Mouse (Mus musculus) kidney, adult 2 months (tissue): ENCODE data around the gene Zfp599. TPM values are rescaled to one million over a fixed set of nuclear protein-coding genes. Genes with fewer than 3 reads are reported as not detected.
"Not testable (repeated sequence)": the region's sequence is repeated elsewhere in the genome, so short reads cannot be mapped to it uniquely, and the experiment has no call there.

Experiments
- DNase-seq: peaks from one replicate; pipeline ENCODE4 v3.0.0; 2021
- H3K27ac ChIP-seq: fragments of 200-500 bp; 2 replicates; pipeline ENCODE4 v1.5.1; 2012; ENCODE audit warnings: low read depth, low read length, control low read depth, inconsistent platforms; ENCODE audit not compliant: insufficient read depth
- H3K27me3 ChIP-seq: fragments of 200-500 bp; replicated peaks from 2 replicates; pipeline ENCODE4 v1.6.1; 2012; ENCODE audit warnings: mild to moderate bottlenecking, moderate library complexity, low read length, inconsistent platforms; ENCODE audit not compliant: control insufficient read depth, insufficient read depth
- H3K36me3 ChIP-seq: fragments of 200-500 bp; 2 replicates; pipeline ENCODE4 v1.6.1; 2012; ENCODE audit warnings: mild to moderate bottlenecking, moderate library complexity, low read length, inconsistent platforms; ENCODE audit not compliant: control insufficient read depth, insufficient read depth
- H3K4me1 ChIP-seq: fragments of 200-500 bp; 2 replicates; pipeline ENCODE4 v1.6.1; 2011; ENCODE audit warnings: low read length; ENCODE audit not compliant: control insufficient read depth, insufficient read depth
- H3K4me3 ChIP-seq: fragments of 200-500 bp; 2 replicates; pipeline ENCODE4 v1.5.1; 2011; ENCODE audit warnings: mild to moderate bottlenecking, low read depth, low read length, control low read depth; ENCODE audit not compliant: insufficient read depth
- CTCF ChIP-seq: fragments of 200-500 bp; conservative IDR thresholded peaks from 2 replicates; pipeline ENCODE4 v1.5.1; 2011; ENCODE audit warnings: low read depth, mild to moderate bottlenecking, control low read depth, low read length, moderate library complexity, mixed read lengths; ENCODE audit not compliant: insufficient read depth, insufficient read length
- POLR2A ChIP-seq: fragments of 200-500 bp; IDR thresholded peaks from one replicate; pipeline ENCODE4 v1.6.1; 2011; ENCODE audit warnings: low read depth, low read length, control low read depth
- WGBS: fragments of 180-500 bp; shearing (Covaris S2); methylation state at CpG from one replicate; pipeline ENCODE4 v1.1.7; 2018; 5-methylcytosine and 5-hydroxymethylcytosine counted together
- polyA plus RNA-seq: library from polyadenylated mRNA; depleted of rRNA; stranded (reverse); fragments of >200 nt; gene quantifications from 2 replicates; pipeline ENCODE4 v1.2.3, GENCODE M21; 2012; rRNA removed

The Zfp599 gene
- 0.07 and 0.09 TPM in 2 replicates for polyA plus RNA-seq

- 1% methylated on average over 35 of the region's 35 CpGs for WGBS
- peak; percentile 74 for DNase-seq
- no peak for TF ChIP-seq POLR2A
- TF ChIP-seq CTCF, result no peak
- no peaks in the 10 kb centered on the region for H3K36me3 ChIP-seq
- no peak within 1 kb of the TSS for H3K27ac ChIP-seq
- H3K4me3 ChIP-seq, result peak within 1 kb of the TSS; percentile 60
- 0 out of 2 replicates have a peak, but pooled peaks cover 3% of the 10 kb centered on the region for H3K4me1 ChIP-seq
- no peaks in the 10 kb centered on the region for H3K27me3 ChIP-seq
These were observed at the start of gene Zfp599 for GRCm38 (mm10) chr9:22259184-22260091. Zfp599 (minus strand) TSS chr9:22259895.

- H3K27me3 ChIP-seq, H3K36me3 ChIP-seq, DNase-seq: not testable (repeated sequence)
- peak overlapping the region; percentile 99 for H3K4me3 ChIP-seq
- H3K4me1 ChIP-seq, result peaks cover 24% of the 10 kb centered on the region; the same call in 1 of the 2 replicates
- H3K27ac ChIP-seq, result peak overlapping the region; percentile 90
- WGBS, result 8% methylated on average over 9 of the region's 9 CpGs
These were observed 48.2 kb upstream of the Zfp599 start for GRCm38 (mm10) chr9:22307920-22308262.

- H3K36me3 ChIP-seq, result peaks cover 2% of the 10 kb centered on the region
- peak; percentile 35 for TF ChIP-seq POLR2A
- no peak for TF ChIP-seq CTCF
- no peaks in the 10 kb centered on the region for H3K27me3 ChIP-seq
- peak within 1 kb of the TSS; percentile 96 for H3K27ac ChIP-seq
- H3K4me1 ChIP-seq, result peaks cover 22% of the 10 kb centered on the region; the same call in 1 of the 2 replicates
- DNase-seq, result peak; percentile 98
- peak within 1 kb of the TSS; percentile 99 for H3K4me3 ChIP-seq
- under 1% methylated on average over 56 of the region's 56 CpGs for WGBS
These were observed 47.6 kb upstream of the Zfp599 start, which contains the start of gene Zfp810 for GRCm38 (mm10) chr9:22307156-22307919. Zfp810 (minus strand) TSS chr9:22307648.

DNA sequence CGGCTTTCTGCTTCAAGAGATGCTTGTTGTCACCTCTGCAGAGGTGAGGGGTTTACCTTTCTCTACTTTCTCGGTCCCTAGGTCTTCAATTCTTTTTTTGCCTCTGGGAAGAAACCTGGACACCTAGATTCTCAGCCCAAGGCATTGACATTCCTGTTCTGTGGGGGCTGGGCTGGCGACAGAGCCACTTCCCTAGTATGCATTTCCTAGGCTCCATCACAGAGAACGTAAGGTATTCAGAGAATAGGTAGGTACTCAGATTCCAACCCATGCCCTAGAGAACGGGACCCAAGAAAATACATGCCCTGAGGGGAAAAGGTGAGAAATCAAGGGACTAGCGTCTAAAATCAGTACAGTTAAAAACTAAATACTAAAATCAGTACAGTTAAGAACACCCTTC is 47.0 kb upstream of the Zfp599 start:
- Histone ChIP-seq H3K27me3 (no peaks in the 10 kb centered on the region), H3K27ac (peak overlapping the region; percentile 96), H3K4me1 (peaks cover 22% of the 10 kb centered on the region; the same call in 1 of the 2 replicates), H3K36me3 (peaks cover 2% of the 10 kb centered on the region), H3K4me3 (peak overlapping the region; percentile 99)
- no peak for DNase-seq
- 16% methylated on average over 6 of the region's 6 CpGs for WGBS
- TF ChIP-seq POLR2A (no peak), CTCF (no peak)

GRCm38 (mm10) chr9:22302199-22302598 is 42.5 kb upstream of the Zfp599 start:
- WGBS, result 96% methylated on average over 1 of the region's 1 CpGs
- peaks cover 14% of the 10 kb centered on the region; the same call in 1 of the 2 replicates for H3K4me1 ChIP-seq
- no peak overlapping the region for H3K4me3 ChIP-seq
- no peak for DNase-seq
- peaks cover 11% of the 10 kb centered on the region for H3K36me3 ChIP-seq
- H3K27ac ChIP-seq, result no peak overlapping the region
- no peaks in the 10 kb centered on the region for H3K27me3 ChIP-seq
- TF ChIP-seq CTCF, result no peak
- no peak for TF ChIP-seq POLR2A

GRCm38 (mm10) chr9:22278733-22279132 is 19.0 kb upstream of the Zfp599 start:
- H3K36me3 ChIP-seq, result peaks cover 60% of the 10 kb centered on the region
- 99% methylated on average over 4 of the region's 4 CpGs for WGBS

DNA sequence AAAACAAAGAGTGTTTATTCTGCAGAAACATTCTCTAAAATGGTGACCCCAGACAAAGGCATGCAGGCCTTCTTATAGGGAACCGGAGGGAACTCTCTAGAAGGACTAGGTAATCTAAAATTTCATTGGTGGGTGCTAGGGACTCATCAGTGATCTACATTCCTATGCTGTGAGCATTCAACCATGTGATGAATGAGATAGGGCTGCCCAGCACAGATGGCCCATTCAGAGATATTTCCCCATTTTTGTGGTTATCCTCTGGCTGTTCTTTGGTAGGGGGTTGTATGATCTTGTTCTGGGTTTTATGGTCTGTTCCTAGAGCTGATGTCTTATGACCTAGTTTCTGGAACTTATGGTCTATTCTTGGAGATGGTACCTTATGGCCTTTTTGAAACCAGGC is 9.2 kb upstream of the Zfp599 start:
- no peak overlapping the region for H3K27ac ChIP-seq
- H3K27me3 ChIP-seq, result no peaks in the 10 kb centered on the region
- TF ChIP-seq CTCF (no peak), POLR2A (no peak)
- H3K4me3 ChIP-seq, result no peak overlapping the region
- 100% methylated on average over 1 of the region's 1 CpGs for WGBS
- DNase-seq, result no peak
- H3K36me3 ChIP-seq, result peaks cover 2% of the 10 kb centered on the region
- H3K4me1 ChIP-seq, result no peaks in the 10 kb centered on the region

More at GRCm38 (mm10) chr9:22278733-22279132, 19.0 kb upstream of the Zfp599 start:
- TF ChIP-seq POLR2A, result no peak
- no peak for TF ChIP-seq CTCF
- no peaks in the 10 kb centered on the region; the same call in none of the 2 replicates for H3K27me3 ChIP-seq
- DNase-seq, result no peak
- H3K4me3 ChIP-seq, result no peak overlapping the region
- H3K27ac ChIP-seq, result no peak overlapping the region
- H3K4me1 ChIP-seq, result no peaks in the 10 kb centered on the region
